Mouse (Mus musculus): ENCODE measurements around the gene Dlg5. TPM values are rescaled to one million over a fixed set of nuclear protein-coding genes. Genes with fewer than 3 reads are reported as not detected.

Gene Dlg5
- polyA plus RNA-seq, 1 experiment from 2014 or later: 32.9 TPM

GRCm38 (mm10) chr14:24196947-24197346, 48.8 kb downstream of the Dlg5 start:
- Histone ChIP-seq H3K4me2 (ENCODE audit: low read length) (no peak overlapping the region), H3K36me3 (ENCODE audit: control insufficient read depth, insufficient read depth, low read length) (0 out of 2 replicates have a peak, but pooled peaks cover 8% of the 10 kb centered on the region), H3K27ac (replicated peaks; ENCODE audit: low read depth, low read length) (no peak overlapping the region), H3K4me1 (ENCODE audit: control insufficient read depth, insufficient read depth, low read length) (no peaks in the 10 kb centered on the region), H3K27me3 (ENCODE audit: control insufficient read depth, insufficient read depth, low read length) (no peaks in the 10 kb centered on the region), H3K4me3 (replicated peaks; ENCODE audit: low read depth, low read length) (no peak overlapping the region), H3K9ac (replicated peaks; ENCODE audit: low read length) (no peak overlapping the region), H3K9me3 (ENCODE audit: control insufficient read depth, low read length) (no peaks in the 10 kb centered on the region)
- no peak for DNase-seq
- ATAC-seq (ENCODE audit: low FRiP score, low TSS enrichment): no peak
- 88% methylated on average over 6 of the region's 6 CpGs for WGBS

- Histone ChIP-seq H3K4me3 (replicated peaks; ENCODE audit: low read depth, low read length) (no peak overlapping the region), H3K36me3 (ENCODE audit: control insufficient read depth, insufficient read depth, low read length) (peaks cover 13% of the 10 kb centered on the region), H3K9me3 (ENCODE audit: control insufficient read depth, low read length) (no peaks in the 10 kb centered on the region), H3K9ac (replicated peaks; ENCODE audit: low read length) (no peak overlapping the region), H3K27ac (replicated peaks; ENCODE audit: low read depth, low read length) (no peak overlapping the region), H3K27me3 (ENCODE audit: control insufficient read depth, insufficient read depth, low read length) (no peaks in the 10 kb centered on the region), H3K4me1 (ENCODE audit: control insufficient read depth, insufficient read depth, low read length) (no peaks in the 10 kb centered on the region), H3K4me2 (ENCODE audit: low read length) (no peak overlapping the region)
- DNase-seq (no peak), ATAC-seq (ENCODE audit: low FRiP score, low TSS enrichment) (no peak)
- WGBS: 95% methylated on average over 13 of the region's 13 CpGs
Observed at GRCm38 (mm10) chr14:24190131-24190530, 55.6 kb downstream of the Dlg5 start.

- Histone ChIP-seq H3K36me3 (ENCODE audit: control insufficient read depth, insufficient read depth, low read length) (peaks cover 13% of the 10 kb centered on the region), H3K9me3 (ENCODE audit: control insufficient read depth, low read length) (no peaks in the 10 kb centered on the region), H3K9ac (replicated peaks; ENCODE audit: low read length) (no peak overlapping the region), H3K4me1 (ENCODE audit: control insufficient read depth, insufficient read depth, low read length) (no peaks in the 10 kb centered on the region), H3K4me2 (ENCODE audit: low read length) (no peak overlapping the region), H3K27me3 (ENCODE audit: control insufficient read depth, insufficient read depth, low read length) (no peaks in the 10 kb centered on the region), H3K4me3 (replicated peaks; ENCODE audit: low read depth, low read length) (no peak overlapping the region), H3K27ac (replicated peaks; ENCODE audit: low read depth, low read length) (no peak overlapping the region)
- ATAC-seq (ENCODE audit: low FRiP score, low TSS enrichment) (no peak), DNase-seq (no peak)
- 76% methylated on average over 7 of the region's 7 CpGs for WGBS
Observed at GRCm38 (mm10) chr14:24189598-24189997, 56.1 kb downstream of the Dlg5 start.

- DNase-seq: no peak
- Histone ChIP-seq H3K4me2 (ENCODE audit: low read length) (no peak overlapping the region), H3K9ac (replicated peaks; ENCODE audit: low read length) (no peak overlapping the region), H3K4me1 (ENCODE audit: control insufficient read depth, insufficient read depth, low read length) (peaks cover 5% of the 10 kb centered on the region; the same call in 1 of the 2 replicates), H3K27me3 (ENCODE audit: control insufficient read depth, insufficient read depth, low read length) (no peaks in the 10 kb centered on the region), H3K9me3 (ENCODE audit: control insufficient read depth, low read length) (no peaks in the 10 kb centered on the region), H3K27ac (replicated peaks; ENCODE audit: low read depth, low read length) (no peak overlapping the region), H3K36me3 (ENCODE audit: control insufficient read depth, insufficient read depth, low read length) (peaks cover 13% of the 10 kb centered on the region), H3K4me3 (replicated peaks; ENCODE audit: low read depth, low read length) (no peak overlapping the region)
- ATAC-seq (ENCODE audit: low FRiP score, low TSS enrichment): no peak
- 54% methylated on average over 4 of the region's 4 CpGs for WGBS
Observed at GRCm38 (mm10) chr14:24185514-24185913, 60.2 kb downstream of the Dlg5 start.

GRCm38 (mm10) chr14:24182955-24183354, 62.8 kb downstream of the Dlg5 start:
- ATAC-seq (ENCODE audit: low FRiP score, low TSS enrichment) (no peak), DNase-seq (no peak)
- no peaks in the 10 kb centered on the region for H3K9me3 ChIP-seq (ENCODE audit: control insufficient read depth, low read length)
- WGBS: 84% methylated on average over 3 of the region's 3 CpGs
- H3K9ac ChIP-seq (replicated peaks; ENCODE audit: low read length): no peak overlapping the region
- H3K27ac ChIP-seq (replicated peaks; ENCODE audit: low read depth, low read length): no peak overlapping the region
- peaks cover 5% of the 10 kb centered on the region; the same call in 1 of the 2 replicates for H3K4me1 ChIP-seq (ENCODE audit: control insufficient read depth, insufficient read depth, low read length)
- H3K27me3 ChIP-seq (ENCODE audit: control insufficient read depth, insufficient read depth, low read length): no peaks in the 10 kb centered on the region
- no peak overlapping the region for H3K4me3 ChIP-seq (replicated peaks; ENCODE audit: low read depth, low read length)
- no peaks in the 10 kb centered on the region for H3K36me3 ChIP-seq (ENCODE audit: control insufficient read depth, insufficient read depth, low read length)
- H3K4me2 ChIP-seq (ENCODE audit: low read length): no peak overlapping the region

GRCm38 (mm10) chr14:24181811-24182506, 63.8 kb downstream of the Dlg5 start:
- H3K9ac ChIP-seq (replicated peaks; ENCODE audit: low read length): no peak overlapping the region
- no peak overlapping the region; the same call in 1 of the 2 replicates for H3K27ac ChIP-seq (replicated peaks; ENCODE audit: low read depth, low read length)

GRCm38 (mm10) chr14:24179466-24179991, 66.2 kb downstream of the Dlg5 start:
- Histone ChIP-seq H3K27ac (replicated peaks; ENCODE audit: low read depth, low read length) (no peak overlapping the region; the same call in 1 of the 2 replicates), H3K4me3 (replicated peaks; ENCODE audit: low read depth, low read length) (no peak overlapping the region), H3K9me3 (ENCODE audit: control insufficient read depth, low read length) (no peaks in the 10 kb centered on the region), H3K4me2 (ENCODE audit: low read length) (no peak overlapping the region), H3K27me3 (ENCODE audit: control insufficient read depth, insufficient read depth, low read length) (no peaks in the 10 kb centered on the region), H3K36me3 (ENCODE audit: control insufficient read depth, insufficient read depth, low read length) (peaks cover 26% of the 10 kb centered on the region), H3K4me1 (ENCODE audit: control insufficient read depth, insufficient read depth, low read length) (peaks cover 5% of the 10 kb centered on the region; the same call in 1 of the 2 replicates), H3K9ac (replicated peaks; ENCODE audit: low read length) (no peak overlapping the region)
- DNase-seq (no peak), ATAC-seq (ENCODE audit: low FRiP score, low TSS enrichment) (no peak)
- 91% methylated on average over 6 of the region's 6 CpGs for WGBS

More at GRCm38 (mm10) chr14:24181811-24182506, 63.8 kb downstream of the Dlg5 start:
- H3K36me3 ChIP-seq (ENCODE audit: control insufficient read depth, insufficient read depth, low read length): peaks cover 7% of the 10 kb centered on the region; the same call in 1 of the 2 replicates
- H3K9me3 ChIP-seq (ENCODE audit: control insufficient read depth, low read length): no peaks in the 10 kb centered on the region
- no peak overlapping the region for H3K4me3 ChIP-seq (replicated peaks; ENCODE audit: low read depth, low read length)
- no peak overlapping the region for H3K4me2 ChIP-seq (ENCODE audit: low read length)
- ATAC-seq (ENCODE audit: low FRiP score, low TSS enrichment): peak; percentile 58; the same call in 1 of the 2 replicates
- DNase-seq: peak; percentile 92
- H3K27me3 ChIP-seq (ENCODE audit: control insufficient read depth, insufficient read depth, low read length): no peaks in the 10 kb centered on the region
- H3K4me1 ChIP-seq (ENCODE audit: control insufficient read depth, insufficient read depth, low read length): peaks cover 5% of the 10 kb centered on the region; the same call in 1 of the 2 replicates
- 32% methylated on average over 10 of the region's 10 CpGs for WGBS

- DNase-seq (no peak), ATAC-seq (ENCODE audit: low FRiP score, low TSS enrichment) (no peak)
- no peak overlapping the region for H3K4me3 ChIP-seq (replicated peaks; ENCODE audit: low read depth, low read length)
- H3K4me1 ChIP-seq (ENCODE audit: control insufficient read depth, insufficient read depth, low read length): no peaks in the 10 kb centered on the region
- H3K9me3 ChIP-seq (ENCODE audit: control insufficient read depth, low read length): no peaks in the 10 kb centered on the region
- no peak overlapping the region for H3K9ac ChIP-seq (replicated peaks; ENCODE audit: low read length)
- no peak overlapping the region for H3K4me2 ChIP-seq (ENCODE audit: low read length)
- WGBS: 38% methylated on average over 10 of the region's 10 CpGs
- no peak overlapping the region for H3K27ac ChIP-seq (replicated peaks; ENCODE audit: low read depth, low read length)
- H3K36me3 ChIP-seq (ENCODE audit: control insufficient read depth, insufficient read depth, low read length): peaks cover 33% of the 10 kb centered on the region
- no peaks in the 10 kb centered on the region for H3K27me3 ChIP-seq (ENCODE audit: control insufficient read depth, insufficient read depth, low read length)
Observed at GRCm38 (mm10) chr14:24176609-24177008, 69.1 kb downstream of the Dlg5 start.

GRCm38 (mm10) chr14:24173326-24173725, 72.4 kb downstream of the Dlg5 start:
- no peak for DNase-seq
- WGBS: 37% methylated on average over 6 of the region's 6 CpGs
- H3K27me3 ChIP-seq (ENCODE audit: control insufficient read depth, insufficient read depth, low read length): no peaks in the 10 kb centered on the region
- H3K9ac ChIP-seq (replicated peaks; ENCODE audit: low read length): no peak overlapping the region
- ATAC-seq (ENCODE audit: low FRiP score, low TSS enrichment): no peak
- H3K4me3 ChIP-seq (replicated peaks; ENCODE audit: low read depth, low read length): no peak overlapping the region
- no peak overlapping the region for H3K27ac ChIP-seq (replicated peaks; ENCODE audit: low read depth, low read length)
- H3K36me3 ChIP-seq (ENCODE audit: control insufficient read depth, insufficient read depth, low read length): peaks cover 57% of the 10 kb centered on the region
- no peak overlapping the region for H3K4me2 ChIP-seq (ENCODE audit: low read length)
- H3K4me1 ChIP-seq (ENCODE audit: control insufficient read depth, insufficient read depth, low read length): no peaks in the 10 kb centered on the region
- H3K9me3 ChIP-seq (ENCODE audit: control insufficient read depth, low read length): no peaks in the 10 kb centered on the region

Data from midbrain, embryonic 14.5 days (tissue).